Mouse (Mus musculus): ENCODE data around the gene Olfr1055.
"Not testable (repeated sequence)": the region's sequence is repeated elsewhere in the genome, so short reads cannot be mapped to it uniquely, and the experiment has no call there.

The Olfr1055 gene

DNA sequence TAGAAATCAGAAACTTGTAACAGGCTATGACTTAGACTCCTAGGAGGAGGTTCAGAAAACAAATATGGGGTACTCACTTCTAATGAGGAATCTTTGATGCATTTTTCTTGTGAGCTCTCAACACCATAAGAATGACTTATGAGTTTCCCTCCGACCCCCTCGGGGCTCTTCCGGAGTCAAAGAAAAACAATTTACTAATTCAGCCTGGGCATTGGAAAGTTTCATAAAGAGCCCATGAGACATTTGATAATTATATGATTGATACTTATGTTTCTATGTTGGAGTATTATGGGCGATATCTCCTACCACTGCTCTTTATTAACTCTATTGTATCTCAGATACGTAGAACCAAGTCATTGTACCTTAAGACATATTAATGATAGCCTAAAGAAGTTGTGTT, at the start of gene Olfr1055:
Gene Olfr1055, minus strand, starts transcription at position 101 of the 400 bp plus-strand sequence.
- DNase-seq (ENCODE audit: low spot score): no peak

GRCm38 (mm10) chr2:86395114-86395513, 45.0 kb upstream of the Olfr1055 start:
- no peak for DNase-seq (ENCODE audit: low spot score)

DNA sequence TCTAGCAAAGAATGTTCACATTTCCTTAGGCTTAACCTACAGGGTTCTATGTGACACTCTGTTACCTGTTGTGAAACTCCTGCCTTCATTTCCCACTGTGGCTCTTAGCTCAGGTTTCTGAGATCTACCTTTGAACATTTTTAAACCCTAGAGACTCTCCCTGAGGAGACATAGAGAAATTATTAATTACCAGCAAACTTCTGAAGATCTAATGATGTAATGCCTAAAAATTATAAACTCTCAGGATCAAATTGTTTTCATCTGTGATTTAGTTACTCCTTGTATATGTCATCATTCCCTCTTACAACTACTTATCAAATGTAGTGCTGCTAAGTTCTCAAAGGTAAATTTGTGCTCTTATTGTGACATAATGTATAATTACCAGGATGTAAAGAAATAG, 38.4 kb upstream of the Olfr1055 start, which contains the start of gene Olfr1058:
Gene Olfr1058, minus strand, starts transcription at position 101 of the 400 bp plus-strand sequence.
- DNase-seq (ENCODE audit: low spot score): not testable (repeated sequence)

- no peak for DNase-seq (ENCODE audit: low spot score)
These were observed 28.2 kb upstream of the Olfr1055 start, which contains the start of gene Olfr1057 for GRCm38 (mm10) chr2:86378293-86378692. Gene Olfr1057 (minus strand): TSS chr2:86378393.

DNA sequence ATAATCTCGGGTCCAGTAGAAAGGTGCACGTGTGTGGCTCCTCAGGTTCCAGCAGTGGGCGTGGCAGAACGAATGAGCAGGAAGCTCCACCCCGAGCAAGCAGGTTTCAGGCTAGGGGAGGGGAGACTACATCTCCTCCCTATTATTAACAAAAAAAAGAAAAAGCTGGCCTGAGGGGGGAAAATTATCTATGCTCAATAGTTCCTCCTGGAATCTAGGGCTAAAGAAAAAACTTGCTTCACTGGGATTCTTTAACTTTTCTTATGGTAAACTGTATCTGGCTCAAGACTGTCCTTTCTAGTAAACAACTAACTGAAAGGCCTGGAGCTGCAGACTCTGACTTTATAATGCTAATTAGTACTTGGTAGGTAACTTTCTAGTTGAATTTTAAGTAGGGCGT, 16.3 kb upstream of the Olfr1055 start:
- DNase-seq (ENCODE audit: low spot score): not testable (repeated sequence)

DNA sequence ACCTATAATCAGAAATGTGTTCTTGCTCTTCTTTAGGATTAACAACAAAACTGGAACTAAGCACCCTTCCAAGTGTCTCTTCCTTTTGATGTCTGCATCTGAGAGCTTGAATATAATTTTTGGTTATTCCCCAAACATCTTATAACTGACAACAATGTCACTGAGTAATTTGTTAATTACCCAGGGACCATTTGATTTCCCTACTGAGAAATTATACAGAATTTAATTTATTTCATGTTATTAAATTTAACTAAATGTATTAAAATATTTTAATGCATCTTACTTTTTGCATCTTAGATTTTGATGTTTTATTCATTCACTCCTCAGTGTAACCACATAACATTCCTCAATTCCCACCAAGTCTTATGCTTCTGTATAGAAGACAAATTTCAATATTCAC, 12.3 kb upstream of the Olfr1055 start, which contains the start of gene Olfr1056:
Gene Olfr1056, minus strand, starts transcription at position 101 of the 400 bp plus-strand sequence.
- DNase-seq (ENCODE audit: low spot score): no peak

- DNase-seq (ENCODE audit: low spot score): not testable (repeated sequence)
These were observed 1.7 kb upstream of the Olfr1055 start for GRCm38 (mm10) chr2:86351751-86352150.

GRCm38 (mm10) chr2:86335333-86335732, 14.8 kb downstream of the Olfr1055 start, which contains the start of gene Olfr1054:
Gene Olfr1054 (minus strand): TSS chr2:86335433.
- no peak for DNase-seq (ENCODE audit: low spot score)

DNA sequence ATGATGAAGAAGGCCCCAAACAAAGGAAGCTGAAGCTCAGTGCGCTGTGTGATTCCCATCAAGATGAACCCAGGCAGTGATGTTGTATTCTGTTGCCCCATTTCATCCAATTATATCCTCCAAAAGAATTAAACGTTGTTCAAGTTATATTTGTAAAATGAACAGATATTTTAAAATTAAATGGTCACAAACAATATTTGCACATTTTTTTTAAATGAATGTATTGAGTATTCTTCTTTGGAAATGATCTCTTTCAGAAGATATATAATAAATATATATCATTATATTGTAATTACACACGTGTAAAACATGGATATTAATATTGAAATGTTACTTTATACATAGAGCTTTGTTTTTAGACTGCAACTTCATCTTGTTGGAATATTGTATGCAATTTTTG, 34.9 kb downstream of the Olfr1055 start, which contains the start of gene Olfr1053:
Gene Olfr1053, minus strand, starts transcription at position 101 of the 400 bp plus-strand sequence.
- DNase-seq (ENCODE audit: low spot score): no peak
